Mouse (Mus musculus): ENCODE measurements around the gene Slc35f5. TPM values are rescaled to one million over a fixed set of nuclear protein-coding genes. Genes with fewer than 3 reads are reported as not detected.
A peak's percentile ranks its signal among the peaks of the same experiment; 100 is the strongest.

The Slc35f5 gene
- polyA plus RNA-seq, 1 experiment from 2014 or later = 27.9 TPM

DNA sequence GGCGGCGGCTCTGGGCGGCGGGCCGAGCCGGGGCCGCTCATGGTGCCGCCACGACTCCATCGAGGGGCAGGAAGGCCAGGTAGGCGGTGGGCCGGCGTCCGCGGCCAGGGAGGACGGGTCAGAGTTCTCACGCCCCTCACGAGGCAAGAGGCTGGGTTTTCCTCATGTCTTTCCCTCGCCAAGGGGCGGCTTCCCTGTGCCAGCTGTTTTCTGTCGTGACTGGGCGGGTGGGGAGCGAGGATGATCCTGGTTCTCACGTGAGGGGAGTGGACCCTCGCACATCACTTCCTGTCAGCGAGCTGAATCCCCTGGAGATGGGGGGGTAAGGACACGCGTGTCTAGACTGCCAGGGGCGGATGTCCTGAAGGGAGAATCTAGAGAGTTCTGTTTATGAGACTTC is 811 bp downstream of the Slc35f5 start:
- H3K4me2 ChIP-seq (ENCODE audit: low read depth) = peak overlapping the region; percentile 62
- H3K36me3 ChIP-seq (ENCODE audit: control insufficient read depth, insufficient read depth, low read length) = no peaks in the 10 kb centered on the region
- DNase-seq (ENCODE audit: low spot score) (peak; percentile 65), ATAC-seq (ENCODE audit: insufficient read depth, low FRiP score, low TSS enrichment) (peak; percentile 14)
- peak overlapping the region; percentile 65 for H3K4me3 ChIP-seq (ENCODE audit: low read depth, low read length)
- H3K27me3 ChIP-seq (ENCODE audit: control insufficient read depth, insufficient read depth, low read length) = no peaks in the 10 kb centered on the region
- under 1% methylated on average over 28 of the region's 29 CpGs for WGBS
- no peaks in the 10 kb centered on the region for H3K4me1 ChIP-seq (ENCODE audit: control insufficient read depth, insufficient read depth, low read length)
- peak overlapping the region; percentile 79 for H3K27ac ChIP-seq (ENCODE audit: low read depth, low read length)
- no peaks in the 10 kb centered on the region for H3K9me3 ChIP-seq (ENCODE audit: control insufficient read depth, low read length)
- peak overlapping the region; percentile 84 for H3K9ac ChIP-seq (ENCODE audit: low read length)

DNA sequence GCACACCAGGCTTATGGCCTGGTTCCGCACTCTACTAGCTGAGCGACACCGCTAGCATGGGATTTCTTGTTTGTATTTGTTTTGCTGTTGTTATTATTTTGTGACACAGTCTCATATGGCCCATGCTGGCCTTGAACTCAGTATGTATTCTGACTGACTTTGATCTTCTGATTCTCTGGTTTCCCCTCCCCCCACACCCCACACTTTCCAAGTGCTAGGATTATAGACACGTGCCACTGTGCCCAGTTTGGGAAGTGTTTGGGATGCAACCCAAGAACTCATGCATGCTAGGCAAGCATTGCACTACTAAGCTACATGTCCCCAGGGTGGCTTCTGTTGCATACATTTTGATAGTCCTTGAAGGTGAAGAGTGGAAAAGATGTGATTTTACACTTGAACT is 1.4 kb downstream of the Slc35f5 start:
- Histone ChIP-seq H3K9ac (ENCODE audit: low read length) (no peak overlapping the region), H3K4me2 (ENCODE audit: low read depth) (peak overlapping the region; percentile 62), H3K4me1 (ENCODE audit: control insufficient read depth, insufficient read depth, low read length) (no peaks in the 10 kb centered on the region), H3K36me3 (ENCODE audit: control insufficient read depth, insufficient read depth, low read length) (no peaks in the 10 kb centered on the region), H3K27me3 (ENCODE audit: control insufficient read depth, insufficient read depth, low read length) (no peaks in the 10 kb centered on the region), H3K9me3 (ENCODE audit: control insufficient read depth, low read length) (no peaks in the 10 kb centered on the region), H3K4me3 (ENCODE audit: low read depth, low read length) (peak overlapping the region; percentile 65), H3K27ac (ENCODE audit: low read depth, low read length) (no peak overlapping the region)
- DNase-seq (ENCODE audit: low spot score) = no peak
- no peak for ATAC-seq (ENCODE audit: insufficient read depth, low FRiP score, low TSS enrichment)
- 79% methylated on average over 4 of the region's 4 CpGs for WGBS

DNA sequence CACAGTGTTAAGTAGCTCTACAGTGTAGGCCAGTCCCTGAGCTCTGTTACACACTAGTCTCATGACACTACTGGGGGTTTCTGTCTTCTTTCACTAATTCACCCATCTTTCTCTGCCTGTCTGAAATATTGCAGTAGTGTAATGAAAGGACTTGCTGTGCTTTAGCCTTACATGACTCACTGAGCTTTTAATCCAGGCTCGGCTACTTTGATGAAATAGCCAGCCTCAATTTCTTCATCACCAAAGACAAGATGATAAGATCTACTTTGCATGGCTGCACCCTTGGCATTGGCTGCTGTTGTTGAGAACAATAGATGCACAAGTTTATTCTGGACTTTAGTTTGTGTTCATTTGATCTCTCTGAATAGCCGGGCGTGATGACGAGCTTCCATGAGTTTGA is 7.7 kb downstream of the Slc35f5 start:
- H3K27me3 ChIP-seq (ENCODE audit: control insufficient read depth, insufficient read depth, low read length) = no peaks in the 10 kb centered on the region
- ATAC-seq (ENCODE audit: insufficient read depth, low FRiP score, low TSS enrichment) (no peak), DNase-seq (ENCODE audit: low spot score) (no peak)
- H3K4me1 ChIP-seq (ENCODE audit: control insufficient read depth, insufficient read depth, low read length) = no peaks in the 10 kb centered on the region
- H3K4me2 ChIP-seq (ENCODE audit: low read depth) = no peak overlapping the region
- H3K4me3 ChIP-seq (ENCODE audit: low read depth, low read length) = no peak overlapping the region
- H3K9ac ChIP-seq (ENCODE audit: low read length) = no peak overlapping the region
- no peaks in the 10 kb centered on the region for H3K9me3 ChIP-seq (ENCODE audit: control insufficient read depth, low read length)
- H3K27ac ChIP-seq (ENCODE audit: low read depth, low read length) = no peak overlapping the region
- H3K36me3 ChIP-seq (ENCODE audit: control insufficient read depth, insufficient read depth, low read length) = peaks cover 2% of the 10 kb centered on the region; the same call in 1 of the 2 replicates
- WGBS = 94% methylated on average over 4 of the region's 4 CpGs

DNA sequence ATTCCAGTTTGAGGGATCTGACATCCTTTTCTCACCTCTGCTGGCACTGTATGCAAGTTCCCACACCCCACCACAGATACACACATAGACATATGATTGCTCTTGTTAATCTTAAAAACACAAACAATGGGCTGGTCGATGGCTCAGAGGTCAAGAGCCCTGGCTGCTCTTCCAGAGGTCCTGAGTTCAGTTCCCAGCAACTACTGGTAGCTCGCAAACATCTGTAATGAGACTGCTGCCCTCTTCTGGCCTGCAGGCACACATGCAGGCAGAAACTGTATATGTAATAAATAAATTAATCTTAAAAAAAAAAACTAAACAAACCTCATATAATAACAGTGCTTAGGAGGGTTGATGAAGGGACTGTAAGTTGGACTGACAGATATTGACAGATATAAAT is 13.8 kb downstream of the Slc35f5 start:
- no peak overlapping the region for H3K27ac ChIP-seq (ENCODE audit: low read depth, low read length)
- no peaks in the 10 kb centered on the region for H3K4me1 ChIP-seq (ENCODE audit: control insufficient read depth, insufficient read depth, low read length)
- no peak overlapping the region for H3K4me2 ChIP-seq (ENCODE audit: low read depth)
- DNase-seq (ENCODE audit: low spot score) = no peak
- peaks cover 7% of the 10 kb centered on the region for H3K36me3 ChIP-seq (ENCODE audit: control insufficient read depth, insufficient read depth, low read length)
- ATAC-seq (ENCODE audit: insufficient read depth, low FRiP score, low TSS enrichment) = no peak
- no peaks in the 10 kb centered on the region for H3K27me3 ChIP-seq (ENCODE audit: control insufficient read depth, insufficient read depth, low read length)
- no peaks in the 10 kb centered on the region for H3K9me3 ChIP-seq (ENCODE audit: control insufficient read depth, low read length)
- 73% methylated on average over 2 of the region's 2 CpGs for WGBS
- H3K9ac ChIP-seq (ENCODE audit: low read length) = no peak overlapping the region
- no peak overlapping the region for H3K4me3 ChIP-seq (ENCODE audit: low read depth, low read length)

DNA sequence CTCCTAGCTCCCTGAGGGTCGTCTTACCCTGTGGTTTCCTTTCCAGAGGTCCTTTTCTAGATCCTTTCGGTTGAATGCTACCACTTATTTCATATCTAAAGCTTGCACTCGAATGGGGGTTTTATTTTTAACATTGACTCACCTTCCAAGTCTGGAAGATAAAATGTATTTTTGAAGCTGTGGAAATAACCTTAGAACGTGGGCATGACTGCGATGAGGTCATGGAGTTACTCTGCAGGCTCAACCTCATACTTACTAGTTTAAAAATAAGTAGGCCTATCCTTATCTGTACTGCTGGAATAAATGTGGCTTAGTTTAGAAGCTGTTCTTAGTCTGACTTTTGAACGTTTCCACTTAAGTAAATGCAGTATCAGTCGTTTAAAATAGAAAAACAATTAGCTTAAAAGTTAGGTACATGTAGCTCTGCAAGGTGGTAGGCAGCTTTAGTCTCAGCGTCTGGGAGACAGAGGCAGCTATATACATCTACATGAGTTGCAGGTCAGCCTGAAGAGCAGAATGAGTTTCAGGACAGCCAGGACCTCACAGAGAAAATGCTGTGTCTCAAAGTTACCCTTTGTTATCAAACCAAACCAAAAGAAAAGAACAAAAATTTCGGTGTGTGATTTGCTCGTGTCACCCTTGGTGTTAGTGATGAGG is 15.2 kb downstream of the Slc35f5 start:
- H3K27ac ChIP-seq (ENCODE audit: low read depth, low read length) = no peak overlapping the region
- peaks cover 7% of the 10 kb centered on the region for H3K36me3 ChIP-seq (ENCODE audit: control insufficient read depth, insufficient read depth, low read length)
- DNase-seq (ENCODE audit: low spot score) (no peak), ATAC-seq (ENCODE audit: insufficient read depth, low FRiP score, low TSS enrichment) (no peak)
- no peak overlapping the region for H3K9ac ChIP-seq (ENCODE audit: low read length)
- no peaks in the 10 kb centered on the region for H3K27me3 ChIP-seq (ENCODE audit: control insufficient read depth, insufficient read depth, low read length)
- no peaks in the 10 kb centered on the region for H3K4me1 ChIP-seq (ENCODE audit: control insufficient read depth, insufficient read depth, low read length)
- H3K4me3 ChIP-seq (ENCODE audit: low read depth, low read length) = no peak overlapping the region
- 93% methylated on average over 10 of the region's 10 CpGs for WGBS
- no peak overlapping the region for H3K4me2 ChIP-seq (ENCODE audit: low read depth)
- no peaks in the 10 kb centered on the region for H3K9me3 ChIP-seq (ENCODE audit: control insufficient read depth, low read length)

DNA sequence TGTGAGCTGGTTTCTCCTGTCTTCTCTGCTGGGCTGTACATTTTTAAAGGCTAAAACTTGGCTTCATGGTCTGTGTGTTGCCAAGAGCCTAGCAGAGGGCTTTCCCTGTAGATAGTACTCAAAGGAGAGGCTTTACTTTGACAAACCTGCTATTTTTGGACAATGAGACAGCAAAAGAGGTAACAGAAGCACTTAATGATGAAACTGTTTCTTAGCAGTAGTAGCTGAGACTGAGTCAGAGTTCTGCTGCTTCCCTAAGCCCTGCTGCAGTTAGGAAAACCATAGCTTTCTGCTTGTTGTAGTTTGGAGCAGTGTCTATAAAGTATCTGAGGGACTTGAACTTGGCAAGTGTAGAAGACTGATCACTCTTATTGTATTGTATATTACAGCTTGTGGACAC is 16.6 kb downstream of the Slc35f5 start:
- no peaks in the 10 kb centered on the region for H3K9me3 ChIP-seq (ENCODE audit: control insufficient read depth, low read length)
- peaks cover 7% of the 10 kb centered on the region for H3K36me3 ChIP-seq (ENCODE audit: control insufficient read depth, insufficient read depth, low read length)
- DNase-seq (ENCODE audit: low spot score) (no peak), ATAC-seq (ENCODE audit: insufficient read depth, low FRiP score, low TSS enrichment) (no peak)
- H3K4me2 ChIP-seq (ENCODE audit: low read depth) = no peak overlapping the region
- no peaks in the 10 kb centered on the region for H3K4me1 ChIP-seq (ENCODE audit: control insufficient read depth, insufficient read depth, low read length)
- H3K27me3 ChIP-seq (ENCODE audit: control insufficient read depth, insufficient read depth, low read length) = no peaks in the 10 kb centered on the region
- no peak overlapping the region for H3K4me3 ChIP-seq (ENCODE audit: low read depth, low read length)
- H3K27ac ChIP-seq (ENCODE audit: low read depth, low read length) = no peak overlapping the region
- no peak overlapping the region for H3K9ac ChIP-seq (ENCODE audit: low read length)

DNA sequence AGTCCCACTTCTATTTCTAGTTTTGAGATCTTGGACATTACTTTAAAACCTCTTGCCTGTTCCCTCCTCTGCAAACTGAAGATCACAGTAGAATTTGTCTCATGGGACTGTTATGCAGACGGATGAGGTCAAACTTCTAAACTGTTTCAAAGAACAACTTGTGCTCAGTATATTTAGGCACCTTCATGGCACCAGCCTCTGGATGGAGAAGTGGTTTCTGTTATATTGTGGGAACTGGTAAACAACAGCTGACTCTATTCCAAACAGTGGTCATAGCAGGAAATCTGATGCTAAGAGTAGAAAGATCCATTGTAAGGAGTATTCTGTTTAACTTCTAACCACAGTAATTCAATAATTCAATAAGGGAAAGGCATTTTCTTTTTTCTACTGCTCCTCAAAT is 17.7 kb downstream of the Slc35f5 start:
- DNase-seq (ENCODE audit: low spot score) (no peak), ATAC-seq (ENCODE audit: insufficient read depth, low FRiP score, low TSS enrichment) (no peak)
- Histone ChIP-seq H3K4me2 (ENCODE audit: low read depth) (no peak overlapping the region), H3K9ac (ENCODE audit: low read length) (no peak overlapping the region), H3K27ac (ENCODE audit: low read depth, low read length) (no peak overlapping the region), H3K36me3 (ENCODE audit: control insufficient read depth, insufficient read depth, low read length) (peaks cover 5% of the 10 kb centered on the region), H3K9me3 (ENCODE audit: control insufficient read depth, low read length) (no peaks in the 10 kb centered on the region), H3K4me1 (ENCODE audit: control insufficient read depth, insufficient read depth, low read length) (no peaks in the 10 kb centered on the region), H3K27me3 (ENCODE audit: control insufficient read depth, insufficient read depth, low read length) (no peaks in the 10 kb centered on the region), H3K4me3 (ENCODE audit: low read depth, low read length) (no peak overlapping the region)
- 84% methylated on average over 1 of the region's 1 CpGs for WGBS

DNA sequence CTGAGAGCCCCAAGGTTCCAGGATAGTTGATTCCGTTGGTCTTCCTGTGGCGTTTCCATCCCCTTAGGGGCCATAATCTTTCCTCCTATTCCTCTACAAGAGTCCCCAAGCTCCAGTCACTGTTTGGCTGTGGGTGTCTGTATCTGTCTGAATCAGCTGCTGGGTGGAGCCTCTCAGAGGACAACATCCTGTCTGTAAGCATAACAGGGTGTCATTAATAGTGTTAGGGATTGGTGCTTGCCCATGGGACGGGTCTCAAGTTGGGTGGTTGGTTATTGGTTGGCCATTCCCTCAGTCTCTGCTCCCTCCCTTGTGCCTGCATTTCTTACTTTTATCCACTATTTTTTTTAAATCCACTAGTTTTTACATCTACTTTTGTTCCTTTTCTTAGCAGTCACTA is 20.7 kb downstream of the Slc35f5 start:
- Histone ChIP-seq H3K27ac (ENCODE audit: low read depth, low read length) (no peak overlapping the region), H3K9ac (ENCODE audit: low read length) (no peak overlapping the region)
- WGBS = 97% methylated on average over 3 of the region's 3 CpGs

DNA sequence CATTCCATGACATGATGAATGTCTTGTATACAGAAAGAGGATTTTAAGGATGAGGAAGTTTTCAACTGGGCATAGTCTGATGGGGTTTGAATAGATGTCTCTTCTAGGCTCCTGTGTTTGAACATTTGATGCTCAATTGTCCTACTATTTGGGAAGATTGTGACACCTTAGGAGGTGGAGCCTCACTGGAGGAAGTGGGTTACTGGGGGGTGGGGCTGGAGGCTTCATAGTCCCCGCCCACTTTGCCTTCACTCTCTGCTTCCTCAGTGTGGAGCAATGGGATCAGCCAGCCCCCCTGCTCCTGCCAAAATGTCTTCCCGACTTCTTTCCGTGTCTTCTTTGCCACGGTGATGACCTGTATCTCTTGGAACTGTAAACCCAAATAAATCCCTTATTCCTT is 43.2 kb downstream of the Slc35f5 start:
- DNase-seq (ENCODE audit: low spot score) = no peak

More for the DNA sequence above, 20.7 kb downstream of the Slc35f5 start:
- Histone ChIP-seq H3K4me2 (ENCODE audit: low read depth) (no peak overlapping the region), H3K9me3 (ENCODE audit: control insufficient read depth, low read length) (no peaks in the 10 kb centered on the region), H3K36me3 (ENCODE audit: control insufficient read depth, insufficient read depth, low read length) (peaks cover 2% of the 10 kb centered on the region), H3K4me1 (ENCODE audit: control insufficient read depth, insufficient read depth, low read length) (no peaks in the 10 kb centered on the region), H3K4me3 (ENCODE audit: low read depth, low read length) (no peak overlapping the region), H3K27me3 (ENCODE audit: control insufficient read depth, insufficient read depth, low read length) (no peaks in the 10 kb centered on the region)
- ATAC-seq (ENCODE audit: insufficient read depth, low FRiP score, low TSS enrichment) (no peak), DNase-seq (ENCODE audit: low spot score) (no peak)

More for the DNA sequence above, 43.2 kb downstream of the Slc35f5 start:
- Histone ChIP-seq H3K4me3 (ENCODE audit: low read depth, low read length) (no peak overlapping the region), H3K4me1 (ENCODE audit: control insufficient read depth, insufficient read depth, low read length) (no peaks in the 10 kb centered on the region), H3K9ac (ENCODE audit: low read length) (no peak overlapping the region), H3K27ac (ENCODE audit: low read depth, low read length) (no peak overlapping the region), H3K27me3 (ENCODE audit: control insufficient read depth, insufficient read depth, low read length) (no peaks in the 10 kb centered on the region), H3K4me2 (ENCODE audit: low read depth) (no peak overlapping the region), H3K36me3 (ENCODE audit: control insufficient read depth, insufficient read depth, low read length) (no peaks in the 10 kb centered on the region), H3K9me3 (ENCODE audit: control insufficient read depth, low read length) (no peaks in the 10 kb centered on the region)
- no peak for ATAC-seq (ENCODE audit: insufficient read depth, low FRiP score, low TSS enrichment)
- 84% methylated on average over 4 of the region's 4 CpGs for WGBS

Measured in neural tube, embryonic 11.5 days (tissue).